Mouse (Mus musculus): Measurements from ENCODE around the gene Tcp10c.
"Not testable (repeated sequence)": the region's sequence is repeated elsewhere in the genome, so short reads cannot be mapped to it uniquely, and the experiment has no call there.

- not testable (repeated sequence) for TF ChIP-seq CTCF (IDR thresholded peaks at IDR 0.05; ENCODE audit: control insufficient read depth, insufficient read depth, insufficient replicate concordance, low read depth, low read length); POLR2A (IDR thresholded peaks at IDR 0.05; ENCODE audit: control insufficient read depth, low read depth, low read length)
Measured at GRCm38 (mm10) chr17:13406701-13407100, 52.3 kb downstream of the Tcp10c start.
